Mouse (Mus musculus) gastrocnemius, postnatal 14 days (tissue): Measurements from ENCODE around the gene Gm26920. TPM values are rescaled to one million over a fixed set of nuclear protein-coding genes. Genes with fewer than 3 reads are reported as not detected.

Source experiments
- DNase-seq: peaks from one replicate; pipeline ENCODE4 v3.0.0; 2021; ENCODE audit warnings: mixed read lengths
- intact Hi-C: fragments of 180-260 bp; cut with DNase I; formaldehyde crosslinking; loops from one replicate; pipeline ENCODE4 v1.15.1; 2025; ENCODE audit warnings: low total_unique reads
- microRNA-seq, 2 experiments: library from miRNA; unstranded; fragments of <30 nt; microRNA quantifications; one replicate each; pipeline ENCODE4 v1.2.0; 2021
- total RNA-seq, 2 experiments: library from RNA; stranded (reverse); gene quantifications; 2 replicates each; pipeline ENCODE4 v1.2.3; 2021

Gene Gm26920
- total RNA-seq, 2 experiments from 2014 or later = 0.80 TPM; not detected in 1

DNA sequence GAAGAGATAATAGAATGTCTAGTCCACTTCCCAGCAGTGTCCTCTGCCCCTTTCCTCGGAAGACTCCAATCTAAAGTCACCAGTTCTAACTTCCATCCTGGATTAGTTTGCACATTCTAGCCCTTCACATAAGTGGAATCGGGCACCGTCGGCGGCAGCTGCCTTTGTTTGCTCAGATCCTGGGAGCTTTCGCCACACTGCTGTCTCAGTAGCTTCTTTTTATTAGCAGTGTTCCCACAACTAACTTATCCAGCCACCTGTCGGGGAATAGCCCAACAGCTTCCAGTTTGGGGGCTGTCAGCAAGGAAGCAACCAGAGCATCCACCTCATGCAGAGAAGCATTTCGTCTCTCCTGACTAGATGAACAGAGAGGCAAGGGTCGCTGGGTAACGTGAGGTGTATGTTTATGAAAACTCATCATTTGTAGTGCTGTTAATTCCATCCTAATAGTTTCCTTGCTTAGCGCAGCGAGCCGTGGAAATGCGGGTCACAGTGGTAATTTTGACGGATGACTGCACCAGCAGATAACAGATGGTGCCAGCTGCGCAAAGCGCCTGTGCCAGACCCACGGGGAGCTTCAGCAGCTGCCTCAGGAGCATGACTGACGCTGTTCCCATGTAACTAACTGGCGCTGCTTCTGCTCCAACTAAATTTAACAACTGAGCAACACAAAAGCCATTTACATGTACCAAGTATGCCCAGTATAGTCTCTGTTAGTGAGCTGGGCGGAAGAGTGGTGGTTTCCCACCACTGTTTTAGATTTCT is 80.7 kb downstream of the Gm26920 start:
- intact Hi-C loops = loop anchor here (10.0 kb wide), 1 partner anchor 195 kb away; no protein-coding TSS in a partner anchor
- peak; percentile 81 for DNase-seq

DNA sequence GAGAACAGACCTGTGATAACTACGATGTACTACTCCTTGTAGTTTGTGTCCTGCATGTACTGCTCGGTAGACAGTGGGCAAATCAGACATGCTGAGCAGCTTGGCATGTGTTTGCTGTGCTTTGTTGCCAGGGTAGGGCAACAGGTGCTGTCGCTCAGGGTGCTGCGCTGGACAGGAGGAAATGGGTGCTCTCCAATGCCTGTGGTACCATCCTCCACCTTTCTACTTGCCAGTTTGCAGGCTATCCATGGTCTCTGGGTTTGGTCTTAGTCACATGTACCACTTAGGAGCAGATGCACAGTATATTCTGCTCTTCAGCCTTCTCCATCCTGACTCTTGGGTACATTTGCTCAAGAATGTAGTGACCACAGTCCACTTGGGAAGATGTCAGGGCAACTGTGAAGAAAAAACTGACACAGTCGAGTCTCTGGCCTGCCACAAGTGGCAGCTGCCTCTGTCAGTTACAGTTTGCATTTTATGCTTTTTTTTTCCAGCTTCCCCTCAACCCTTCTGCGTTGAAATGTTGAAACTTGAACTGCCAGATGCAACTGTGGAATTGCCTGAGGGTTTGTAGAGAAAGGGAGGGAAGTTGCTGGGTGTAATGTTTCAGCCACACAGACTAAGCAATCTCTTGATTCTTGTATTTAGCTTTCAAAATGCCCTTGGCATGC is 82.1 kb downstream of the Gm26920 start:
- peak; percentile 37 for DNase-seq
- intact Hi-C loops = no loop called here

DNA sequence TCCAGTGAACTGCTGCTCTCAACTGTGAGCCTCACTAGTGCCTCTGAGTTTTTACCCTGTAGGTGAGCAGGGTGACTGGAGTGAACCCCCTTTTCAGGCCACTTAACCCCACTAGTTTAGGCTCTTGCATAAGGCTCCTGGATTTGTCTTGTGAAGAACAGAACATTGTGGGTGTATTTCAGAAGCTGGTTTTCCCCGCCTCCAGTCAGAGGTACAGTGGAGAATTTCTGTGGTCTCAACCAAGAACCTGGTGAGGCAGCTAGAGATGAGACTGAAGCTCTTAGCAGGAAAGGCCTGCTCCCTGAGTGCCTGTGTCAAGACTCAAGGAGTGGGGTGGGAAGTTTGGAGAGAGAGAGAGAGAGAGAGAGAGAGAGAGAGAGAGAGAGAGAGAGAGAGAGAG is 82.6 kb downstream of the Gm26920 start:
- intact Hi-C loops = no loop called here

More for the DNA sequence above, 82.6 kb downstream of the Gm26920 start:
- no peak for DNase-seq

Small RNA genes within 50 kb of the gene (microRNA-seq; reads per million reads assigned to microRNA genes)
- 0 reads per million in 2 experiments for gene Gm23368

Other genes starting within 250 kb of the Gm26920 start
- gene Zfp940, start 236.7 kb downstream of the Gm26920 start, total RNA-seq = under 1 TPM; 0.27 to 0.35 TPM
- gene Zfp420, start 230.4 kb downstream of the Gm26920 start, total RNA-seq = 1 to 10 TPM; 2.2 to 2.6 TPM
- gene Zfp27, start 183.8 kb downstream of the Gm26920 start, total RNA-seq = 1 to 10 TPM; 6.0 to 8.0 TPM
- gene Zfp383, start 182.2 kb downstream of the Gm26920 start, total RNA-seq = 1 to 10 TPM; 5.9 to 8.1 TPM
- gene Zfp74, start 136.3 kb downstream of the Gm26920 start, total RNA-seq = 1 to 10 TPM; 4.8 to 7.3 TPM
- 10 to 100 TPM; 28.5 to 42.5 TPM for gene Zfp568, start 106.5 kb downstream of the Gm26920 start, total RNA-seq
- gene Zfp14, start 39.0 kb downstream of the Gm26920 start, total RNA-seq = 1 to 10 TPM; 1.5 to 2.0 TPM
- gene Zfp82, start 17.5 kb downstream of the Gm26920 start, total RNA-seq = 1 to 10 TPM; 1.0 to 1.6 TPM
- 1 to 10 TPM; 1.1 to 1.8 TPM for gene Zfp566, start 117 bp upstream of the Gm26920 start, total RNA-seq
- 10 to 100 TPM; 29.9 to 33.5 TPM for gene Zfp260, start 4.4 kb upstream of the Gm26920 start, total RNA-seq
- gene Zfp382, start 31.5 kb upstream of the Gm26920 start, total RNA-seq = 1 to 10 TPM; 1.6 to 2.9 TPM
- gene Zfp146, start 79.3 kb upstream of the Gm26920 start, total RNA-seq = 10 to 100 TPM; 23.5 to 27.0 TPM
- gene Cox7a1, start 93.7 kb upstream of the Gm26920 start, total RNA-seq = 100 to 1,000 TPM; 827 to 966 TPM
- gene Capns1, start 108.4 kb upstream of the Gm26920 start, total RNA-seq = 100 to 1,000 TPM; 275 to 320 TPM
- gene Polr2i, start 141.5 kb upstream of the Gm26920 start, total RNA-seq = 10 to 100 TPM; 56.0 to 61.2 TPM
- gene Tbcb, start 141.9 kb upstream of the Gm26920 start, total RNA-seq = 10 to 100 TPM; 26.8 to 37.2 TPM
- gene Ovol3, start 145.3 kb upstream of the Gm26920 start, total RNA-seq = under 1 TPM in 1 of 2 experiments, not detected in 1; 0.33 TPM
- gene Thap8, start 189.7 kb upstream of the Gm26920 start, total RNA-seq = under 1 TPM; 0.16 to 0.29 TPM
- gene Wdr62, start 190.0 kb upstream of the Gm26920 start, total RNA-seq = 1 to 10 TPM; 2.9 to 3.1 TPM
- 10 to 100 TPM; 18.2 to 20.9 TPM for gene Clip3, start 201.3 kb upstream of the Gm26920 start, total RNA-seq
- gene Alkbh6, start 218.3 kb upstream of the Gm26920 start, total RNA-seq = 10 to 100 TPM; 16.0 to 17.4 TPM
- 1 to 10 TPM; 1.0 to 1.1 TPM for gene Syne4, start 224.4 kb upstream of the Gm26920 start, total RNA-seq
- under 1 TPM; 0.51 to 0.78 TPM for gene E130208F15Rik, start 231.3 kb upstream of the Gm26920 start, total RNA-seq
- 10 to 100 TPM in 1 of 2 experiments, 1 to 10 TPM in 1; 7.8 to 10.6 TPM for gene Sdhaf1, start 233.5 kb upstream of the Gm26920 start, total RNA-seq